8 mouse cellular contexts compared by ENCODE assay signal in the genomic region with DNA sequence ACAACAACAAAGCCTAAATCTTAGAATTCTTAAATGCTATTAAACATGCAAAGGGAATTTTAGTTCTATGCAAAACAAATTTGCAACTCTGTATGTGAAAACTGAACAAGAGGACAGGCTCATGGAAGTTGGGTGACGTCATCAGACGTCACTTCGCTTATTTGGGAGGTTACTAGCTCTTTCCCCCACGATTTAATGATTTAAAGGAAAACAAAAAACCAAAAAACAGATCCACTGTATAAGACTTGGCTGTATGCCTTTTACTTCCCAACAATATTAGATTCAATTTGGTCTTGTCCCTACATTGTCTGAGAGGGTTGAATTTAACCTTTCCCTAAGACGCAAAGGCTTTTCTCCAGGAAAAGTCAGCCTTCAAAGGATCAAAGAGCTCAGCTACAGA. TPM values are rescaled to one million over a fixed set of nuclear protein-coding genes. Genes with fewer than 3 reads are reported as not detected.
DNase-seq lines count a peak whose midpoint lies in the region; ATAC-seq and TF ChIP-seq lines count a peak whose summit lies in the region.

A gene (plus strand): TSS at position 130 of the 400 bp plus-strand sequence.

- H3K9ac ChIP-seq in limb, embryonic 15.5 days = peak within 1 kb of the TSS; percentile 63

- no peak for TF ChIP-seq CTCF in spleen, adult 2 months (IDR thresholded peaks at IDR 0.05; ENCODE audit: extremely low read depth, insufficient read depth, insufficient read length, insufficient replicate concordance)

- 32% methylated on average over 5 of the region's 5 CpGs for WGBS in spleen, adult 2 months
- WGBS in limb, embryonic 15.5 days = 1% methylated on average over 5 of the region's 5 CpGs

- peak within 1 kb of the TSS; percentile 59 for H3K4me2 ChIP-seq in limb, embryonic 15.5 days

- H3K4me3 ChIP-seq in spleen, adult 2 months (ENCODE audit: extremely low read depth, insufficient read depth, insufficient read length) = peak within 1 kb of the TSS; percentile 82
- peak within 1 kb of the TSS; percentile 80 for H3K4me3 ChIP-seq in limb, embryonic 15.5 days

- H3K9me3 ChIP-seq in limb, embryonic 15.5 days = no peaks in the 10 kb centered on the region

- TF ChIP-seq POLR2A in spleen, adult 2 months (IDR thresholded peaks at IDR 0.05; ENCODE audit: low read depth, low read length) = no peak

- peak in 1 of 2 experiments; percentile 9 for DNase-seq in spleen, adult 2 months (ENCODE audit: low read depth in 1 of 2, low spot score in 2 of 2)
- DNase-seq in spleen, postnatal 36 days (ENCODE audit: low spot score in 2 of 2) = no peak
- DNase-seq in brain, adult 2 months (ENCODE audit: low read depth, low spot score) = peak; percentile 70
- no peak for DNase-seq in gastrocnemius, adult 18-20 months (ENCODE audit: low spot score)
- DNase-seq in hindlimb bud, embryonic 11.5 days (ENCODE audit: extremely low spot score, low read depth, low spot score) = peak; percentile 73
- DNase-seq in B cell, adult 2 months = no peak

- no peak for ATAC-seq in limb, embryonic 15.5 days (ENCODE audit: insufficient number of reproducible peaks, low FRiP score, low TSS enrichment, low read depth)
- no peak for ATAC-seq in neutrophil, adult 5-6 weeks (ENCODE audit: extremely low read depth, insufficient number of reproducible peaks, low FRiP score, poor library complexity, severe bottlenecking)

- peak within 1 kb of the TSS; percentile 96 for H3K27ac ChIP-seq in spleen, adult 2 months (ENCODE audit: insufficient read depth, low read length)
- peak within 1 kb of the TSS; percentile 97 for H3K27ac ChIP-seq in limb, embryonic 15.5 days

- peaks cover 3% of the 10 kb centered on the region; the same call in 1 of the 2 replicates for H3K36me3 ChIP-seq in spleen, adult 2 months (ENCODE audit: control insufficient read depth, insufficient read depth, low read length)
- H3K36me3 ChIP-seq in limb, embryonic 15.5 days = no peaks in the 10 kb centered on the region

- H3K27me3 ChIP-seq in spleen, adult 2 months (ENCODE audit: control insufficient read depth, insufficient read depth, low read length) = peaks cover 2% of the 10 kb centered on the region; the same call in 1 of the 2 replicates
- no peaks in the 10 kb centered on the region for H3K27me3 ChIP-seq in limb, embryonic 15.5 days

- no peaks in the 10 kb centered on the region; the same call in 1 of the 2 replicates for H3K4me1 ChIP-seq in spleen, adult 2 months (ENCODE audit: control insufficient read depth, insufficient read depth, insufficient read length)
- peaks cover 4% of the 10 kb centered on the region; the same call in 1 of the 2 replicates for H3K4me1 ChIP-seq in limb, embryonic 15.5 days

RNA-seq across cellular contexts. Expression of the gene that starts here (rescaled TPM):
- 7.5 and 8.0 TPM in 2 replicates for polyA plus RNA-seq in spleen, adult 2 months (2012; rRNA removed)
- 10 to 100 TPM; 74.1 to 88.1 TPM for total RNA-seq in gastrocnemius, adult 18-20 months (2021)
- polyA plus RNA-seq in limb, embryonic 15.5 days (2015; fragmentation: Nextera tagmentation; extraction: Ambion mirVana) = 19.3 and 19.7 TPM in 2 replicates
- 58.8 and 66.9 TPM in 2 replicates for total RNA-seq in neutrophil, adult 5-6 weeks (2017)

Comparison
In these comparisons a context has a peak if more than half of its experiments do, and no peak if none do; other contexts are left out.
1. DNase-seq: peak in brain, adult 2 months (single experiment) and hindlimb bud, embryonic 11.5 days (single experiment); none in spleen, postnatal 36 days (0 of 2), gastrocnemius, adult 18-20 months (single experiment) and B cell, adult 2 months (0 of 2).